Mouse (Mus musculus) MEL-GATA-1-ER (cell line): ENCODE data around the gene Cbx2.

Experiments used
- DNase-seq: peaks from one replicate; pipeline ENCODE4 v3.0.0-alpha.2; 2012; ENCODE audit warnings: low read depth; ENCODE audit errors: extremely low read depth

Cbx2 gene

DNA sequence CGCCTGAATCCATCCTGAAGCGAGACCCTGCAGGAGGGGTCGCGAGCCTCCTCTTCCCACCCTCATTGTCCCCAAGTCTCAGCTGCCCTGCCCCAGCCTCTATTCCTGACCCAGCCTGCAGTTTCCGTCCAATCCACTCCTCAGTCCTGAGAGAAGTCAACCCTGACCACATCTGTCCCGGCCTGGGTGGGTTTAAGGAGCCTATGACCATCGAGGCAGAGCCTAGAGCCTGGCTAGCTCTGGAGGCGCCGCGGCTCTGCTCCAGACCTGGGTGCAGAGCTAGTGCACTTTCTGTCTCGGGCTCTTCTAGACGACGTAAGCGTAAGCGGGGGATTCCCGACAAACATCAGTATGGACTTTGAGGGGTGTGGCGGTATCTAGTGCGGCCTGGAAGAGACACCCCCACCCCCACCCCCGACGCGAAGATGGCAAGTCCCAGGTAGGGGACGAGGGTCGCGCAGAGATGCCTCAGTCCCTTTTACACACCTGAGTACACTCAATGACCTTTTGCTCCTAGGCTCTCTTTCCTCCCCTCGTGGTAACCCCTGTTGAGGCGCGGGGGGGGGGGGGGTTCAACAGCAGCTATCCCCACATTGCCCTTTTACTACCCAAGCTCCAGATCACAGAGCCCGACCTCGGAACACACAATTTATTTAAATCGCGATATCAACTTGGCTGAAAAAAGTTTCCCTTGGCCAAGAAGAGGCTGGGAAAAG, 19.1 kb downstream of the Cbx2 start:
- no peak for DNase-seq

DNA sequence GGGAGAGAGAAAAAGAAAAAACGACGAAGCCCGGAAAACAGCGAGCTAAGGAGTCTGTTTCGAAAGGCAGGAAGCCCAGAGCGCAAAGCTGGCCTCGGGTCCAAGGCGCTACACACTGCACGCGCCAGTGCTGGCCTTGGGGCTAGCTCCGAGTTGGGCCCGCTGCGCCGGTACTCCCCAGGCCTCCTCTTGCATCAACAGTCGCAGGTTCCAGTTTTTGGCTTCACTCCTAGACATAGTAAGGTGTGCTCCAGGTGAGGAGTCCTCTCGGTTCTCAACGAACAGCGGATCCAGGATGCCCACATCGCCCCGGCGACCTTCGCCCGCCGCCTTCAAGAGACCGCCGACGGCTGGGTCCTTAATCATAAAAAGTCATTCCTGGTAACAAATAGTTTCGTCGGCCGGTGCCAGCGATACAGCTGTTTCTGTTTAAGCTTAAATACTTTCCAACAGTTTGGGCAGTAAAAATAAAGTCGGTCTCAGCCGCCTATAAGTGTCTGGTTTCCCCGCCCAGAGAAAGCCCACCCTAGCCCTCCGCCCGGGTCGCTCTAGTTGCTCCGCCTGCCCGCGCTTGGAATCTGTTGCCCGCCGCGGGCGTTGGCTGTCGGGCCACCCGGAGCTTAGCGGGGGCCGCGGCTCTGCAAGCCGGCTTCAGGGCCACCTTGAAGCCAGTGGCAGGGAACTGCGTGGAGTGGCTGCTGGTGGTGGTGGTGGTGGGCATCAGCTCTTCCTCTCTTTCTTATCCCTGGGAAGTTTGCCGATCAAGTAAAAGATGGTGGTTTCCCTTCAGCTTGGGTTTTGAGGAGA, 19.9 kb downstream of the Cbx2 start:
- DNase-seq, result no peak

DNA sequence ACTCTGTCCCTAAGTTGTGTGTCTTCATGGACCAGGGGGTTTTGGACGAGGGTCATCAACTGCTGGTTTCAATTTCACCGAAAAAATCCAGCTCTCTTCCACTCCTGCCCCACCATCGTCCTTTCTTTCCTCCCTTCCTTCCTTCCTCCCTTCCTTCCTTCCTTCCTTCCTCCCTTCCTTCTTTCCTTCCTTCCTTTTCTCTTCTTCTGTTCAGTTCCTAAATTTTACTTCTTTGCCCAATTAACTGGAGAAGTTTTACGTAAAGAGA, 20.4 kb downstream of the Cbx2 start:
- no peak for DNase-seq

DNA sequence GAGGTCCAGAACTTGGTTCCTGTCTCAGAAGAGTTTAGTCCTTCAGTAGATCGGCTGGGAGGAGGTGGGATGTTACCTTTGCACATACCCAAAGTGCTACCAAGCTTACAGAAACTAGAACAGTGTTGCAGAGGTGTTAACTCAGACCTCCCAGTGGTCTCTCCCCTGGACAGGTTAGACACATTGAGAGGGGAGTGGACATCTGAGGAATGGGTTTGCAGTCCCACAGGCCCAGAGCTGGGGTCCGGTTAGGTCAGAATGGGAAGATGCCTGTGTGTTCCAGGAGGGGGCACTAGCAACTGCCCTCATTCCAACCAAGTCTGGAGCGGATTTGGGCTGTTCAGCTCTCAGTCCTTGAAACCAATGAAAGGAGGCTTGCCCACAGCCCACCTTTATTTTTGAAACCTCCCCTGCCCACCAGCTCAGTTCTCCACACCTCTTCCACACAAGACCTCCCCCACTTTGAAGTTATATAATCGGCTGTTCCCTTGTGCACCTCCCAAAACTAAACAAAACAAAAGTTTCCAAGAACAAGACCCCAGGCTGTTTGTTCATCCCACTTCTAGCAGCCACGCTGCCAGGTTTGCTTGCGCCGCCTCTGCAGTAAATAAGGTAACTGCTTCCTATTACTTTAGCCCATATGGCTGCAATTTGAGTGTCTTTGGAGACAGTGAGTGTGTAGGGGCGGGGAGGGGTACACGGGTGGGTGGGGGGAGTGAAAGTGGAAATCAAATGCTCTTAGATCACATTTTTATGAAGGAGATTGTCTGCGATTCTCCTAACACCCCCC, 21.2 kb downstream of the Cbx2 start:
- no peak for DNase-seq

DNA sequence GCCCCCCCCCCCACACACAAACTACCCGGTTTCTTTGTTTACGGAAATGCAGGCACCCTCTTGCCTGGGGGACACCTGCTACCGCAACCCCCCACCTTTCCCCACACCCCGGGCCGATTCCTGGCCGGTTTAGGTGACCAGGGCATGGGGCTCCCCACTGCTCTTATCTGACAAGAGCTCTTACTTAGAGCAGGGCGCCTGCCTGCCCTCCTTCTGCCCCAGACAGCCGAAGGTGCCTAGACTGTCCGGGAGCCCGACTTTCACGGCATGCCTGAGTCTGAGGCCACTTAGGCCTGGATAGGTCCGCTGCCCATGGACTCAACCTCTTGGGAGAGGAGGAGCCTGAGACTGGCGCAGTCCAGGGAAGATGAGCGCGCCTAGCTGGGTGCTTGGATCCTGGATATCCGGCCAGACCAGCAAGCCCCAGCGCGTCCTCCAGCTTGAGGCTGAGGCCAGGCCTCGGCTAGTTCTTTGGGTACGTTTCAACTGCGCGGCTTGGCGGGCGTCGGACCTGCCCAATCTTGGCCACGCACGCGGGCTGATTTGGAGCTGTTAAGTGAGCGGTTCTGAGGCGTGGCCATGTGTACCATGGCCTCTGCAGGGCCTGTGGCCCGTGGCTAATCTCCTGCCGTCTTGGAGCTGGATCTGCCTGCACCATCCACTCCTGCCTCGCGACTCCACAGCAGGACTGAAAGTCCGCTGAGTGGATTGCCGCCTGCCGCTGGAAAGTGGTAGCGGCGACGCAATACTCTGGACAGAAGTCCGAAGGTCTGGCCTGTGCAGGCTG, 22.0 kb downstream of the Cbx2 start:
- no peak for DNase-seq

DNA sequence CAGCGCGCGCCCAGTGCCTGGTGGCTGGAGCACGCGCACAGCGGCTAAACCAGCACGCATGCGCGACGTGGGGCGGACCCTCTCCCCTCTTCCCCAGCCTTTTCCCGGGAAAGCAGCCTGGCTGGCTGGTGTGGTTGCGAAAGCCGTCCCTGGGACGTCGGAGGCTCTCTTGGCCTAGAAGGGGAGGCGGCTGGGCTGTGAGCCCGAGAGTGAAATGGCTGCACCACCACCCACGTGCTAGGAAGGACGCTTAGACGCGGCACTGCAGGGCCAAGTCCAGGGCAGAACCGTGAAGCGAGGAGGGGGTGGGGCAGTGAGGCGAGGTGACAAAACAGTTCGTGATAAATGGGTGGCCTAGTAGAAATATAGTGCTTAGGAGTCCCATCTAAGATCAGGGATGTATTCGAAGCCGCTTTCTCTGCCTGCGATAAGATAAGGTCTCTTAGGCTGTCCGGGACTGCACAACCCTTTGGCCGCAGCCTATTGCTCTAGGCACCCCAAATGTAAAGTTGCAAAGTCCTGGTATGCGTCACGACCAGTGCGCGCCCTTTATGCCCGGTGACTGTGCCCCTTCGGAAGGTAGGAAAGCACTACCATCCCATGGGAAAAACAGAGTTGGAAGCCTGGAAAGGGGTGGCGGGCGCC, 24.0 kb downstream of the Cbx2 start:
- no peak for DNase-seq

DNA sequence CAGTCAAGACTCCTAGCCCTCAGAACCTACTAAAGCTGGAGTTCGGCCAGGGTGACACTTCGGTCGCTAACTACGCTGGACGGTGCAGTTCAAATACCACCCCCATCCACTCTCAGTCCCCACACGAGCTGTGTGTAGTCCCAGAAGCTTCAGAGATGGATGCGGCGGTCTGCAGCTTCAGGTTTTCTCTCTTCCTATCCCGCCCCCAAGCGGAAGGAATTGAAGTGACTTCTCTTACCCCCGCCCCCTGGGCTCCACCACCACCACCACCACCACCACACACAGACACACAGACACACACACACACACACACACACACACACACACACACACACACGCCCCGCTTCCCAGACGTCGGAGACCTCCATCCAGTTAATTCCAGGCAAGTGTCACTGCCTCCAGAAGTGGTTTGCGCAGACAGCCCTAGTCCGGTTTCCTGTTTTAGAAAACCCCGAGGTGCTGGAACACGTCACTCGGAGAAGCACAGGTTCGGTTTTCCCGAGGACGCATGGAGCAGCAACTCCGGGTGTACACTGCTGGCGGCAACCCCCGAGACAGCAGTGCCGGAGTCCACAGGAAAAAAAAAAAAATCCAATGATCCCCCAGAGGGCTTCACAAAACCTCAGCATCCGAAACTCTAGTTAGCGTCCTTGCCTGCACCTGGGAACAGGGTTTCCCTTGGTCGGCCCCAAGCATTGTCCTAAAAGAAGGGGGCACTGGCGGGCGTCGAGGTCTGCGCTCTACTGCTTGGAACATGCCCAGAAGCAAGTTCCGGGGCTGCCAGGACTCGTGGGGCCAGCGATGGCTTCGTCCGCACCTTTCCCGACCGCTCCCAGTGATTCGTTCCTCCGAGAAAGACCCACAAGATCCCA, 24.7 kb downstream of the Cbx2 start:
- DNase-seq, result no peak

DNA sequence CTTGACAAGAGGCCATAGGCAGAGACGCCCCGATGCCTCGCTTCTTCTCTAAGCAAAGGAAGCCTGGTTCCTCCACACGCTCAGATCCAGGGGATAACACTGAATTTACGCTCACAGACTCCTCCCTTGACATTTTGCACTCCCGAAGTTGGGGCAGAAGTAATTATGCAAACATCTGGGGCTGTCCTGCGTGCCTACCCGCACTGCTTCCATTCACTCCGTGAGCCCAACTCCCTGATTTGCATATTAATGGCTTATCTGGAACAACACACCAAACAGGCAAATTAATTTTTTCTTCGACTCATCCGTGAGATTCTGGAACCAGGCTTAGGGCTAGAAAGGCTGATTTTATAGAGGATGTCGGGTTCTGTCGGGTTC, 25.4 kb downstream of the Cbx2 start:
- DNase-seq, result no peak

DNA sequence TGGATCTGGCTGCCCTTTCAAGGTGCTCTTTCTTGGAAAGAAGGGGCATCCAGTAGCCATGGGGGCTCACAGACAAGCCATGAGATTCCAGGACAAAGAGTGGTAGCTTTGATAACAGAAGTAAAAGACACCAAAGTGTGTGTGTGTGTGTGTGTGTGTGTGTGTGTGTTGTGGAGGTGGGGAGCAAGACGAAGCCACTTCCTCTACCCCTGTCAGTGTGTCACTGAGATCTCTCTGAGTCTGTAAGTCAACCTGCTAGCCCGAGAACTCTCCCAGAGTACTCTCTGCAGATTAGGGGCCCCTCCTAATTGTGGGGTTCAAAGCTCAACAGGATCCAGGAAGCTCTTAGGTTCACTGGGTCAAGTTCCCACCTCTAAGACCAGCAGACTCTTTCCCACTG, 27.6 kb downstream of the Cbx2 start:
- no peak for DNase-seq

DNA sequence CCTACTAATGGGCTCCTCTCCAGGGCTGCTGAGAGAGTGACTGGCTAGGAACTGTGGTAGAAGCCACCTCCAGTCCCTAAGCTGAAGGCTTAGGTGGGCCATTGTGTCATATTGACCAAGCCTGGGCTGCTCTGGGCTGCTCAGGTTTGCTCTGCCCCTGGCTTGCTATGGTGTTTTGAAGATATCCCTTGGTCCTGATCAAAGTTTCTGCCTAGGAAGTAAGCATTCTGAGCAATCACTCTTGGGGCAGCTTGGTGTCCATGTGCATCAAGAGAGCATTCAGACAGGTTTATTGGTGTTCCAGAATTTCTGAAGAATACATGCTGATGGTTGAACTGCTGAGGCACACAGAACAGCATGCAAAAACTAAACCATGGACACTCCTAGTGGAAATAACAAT, 28.7 kb downstream of the Cbx2 start:
- no peak for DNase-seq

DNA sequence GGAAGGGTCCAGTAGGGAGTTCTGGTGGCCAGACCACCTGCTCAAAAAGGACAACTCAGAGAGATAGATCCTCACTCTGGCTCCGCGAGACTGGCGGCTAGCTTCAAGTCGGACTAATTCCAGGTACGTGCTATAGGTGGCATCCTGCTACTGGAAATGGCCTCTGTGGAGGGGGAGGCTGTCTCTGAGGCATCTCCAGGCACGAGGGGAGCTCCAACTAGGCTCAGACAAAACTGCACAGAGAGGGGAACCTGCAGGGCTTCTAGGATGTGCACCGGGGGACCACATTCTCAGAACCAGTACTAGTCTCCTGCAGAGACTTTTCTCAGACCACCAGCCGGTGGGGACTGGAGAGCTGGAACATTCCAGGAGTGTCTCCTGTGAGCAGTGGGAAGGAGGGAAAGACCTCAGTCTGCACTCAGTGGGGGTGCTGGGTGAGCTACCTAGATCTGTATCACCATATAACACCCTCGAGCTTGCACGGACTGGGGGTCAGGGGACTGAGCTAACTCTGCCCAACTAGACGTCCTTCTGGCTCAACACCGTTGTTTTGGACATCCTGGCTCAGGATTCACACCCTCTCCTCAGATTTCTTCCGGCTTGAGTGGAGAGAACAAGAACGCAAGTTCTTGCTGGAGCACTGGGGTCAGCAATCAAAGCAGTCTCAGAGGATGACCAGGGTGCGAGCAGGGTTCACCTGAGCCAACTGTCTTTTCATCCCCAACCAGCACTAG, 29.3 kb downstream of the Cbx2 start:
- DNase-seq, result no peak

DNA sequence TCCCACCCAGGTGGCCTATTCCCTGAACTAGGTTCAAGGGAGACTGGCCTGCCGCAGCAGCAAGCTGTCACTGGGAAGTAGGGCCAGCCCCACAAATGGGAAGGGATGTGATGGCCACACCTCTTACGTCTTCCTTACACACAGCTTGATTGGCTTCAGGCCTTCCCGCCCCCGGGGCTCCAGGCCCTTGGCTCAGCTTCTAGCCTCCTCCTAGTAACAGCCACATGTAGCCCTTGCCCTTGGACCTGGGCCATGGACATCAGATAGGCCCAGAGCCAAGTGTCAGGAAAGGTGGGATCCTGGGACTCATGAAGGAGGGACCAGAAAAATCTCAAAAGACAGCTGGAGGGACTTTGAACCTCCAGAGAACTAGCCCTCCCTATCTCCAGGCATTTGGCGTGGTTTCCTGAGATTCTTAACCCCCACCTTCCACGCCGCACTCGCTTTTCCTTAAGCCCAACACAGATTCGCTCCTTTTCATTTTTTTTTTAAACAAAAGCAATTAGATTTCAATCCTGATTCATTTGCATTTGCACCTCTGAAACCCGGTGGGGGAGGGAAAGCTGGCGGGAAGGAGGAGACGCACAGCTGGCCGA, 30.0 kb downstream of the Cbx2 start:
- DNase-seq, result peak; percentile 49

DNA sequence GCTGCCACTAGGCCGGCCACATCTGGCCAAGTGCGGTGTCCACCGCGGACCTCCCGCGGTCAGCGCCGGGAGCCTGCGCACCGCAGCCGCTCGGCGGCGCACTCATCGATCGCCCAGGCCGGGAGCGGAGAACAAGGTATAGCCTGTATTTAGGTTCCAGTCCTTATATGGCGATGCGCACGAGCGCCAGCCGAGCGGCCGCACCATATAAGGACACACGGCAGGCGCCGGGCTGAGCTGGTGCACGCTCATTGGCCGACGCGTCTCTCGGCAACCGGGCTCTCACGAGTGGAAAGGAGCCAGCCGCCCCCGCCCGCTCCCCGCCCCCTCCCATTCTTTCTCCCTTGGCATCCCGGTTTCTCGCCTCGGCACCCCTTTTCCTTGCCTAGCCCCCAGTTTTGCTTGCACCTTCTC, 30.5 kb downstream of the Cbx2 start:
- DNase-seq, result peak; percentile 51

DNA sequence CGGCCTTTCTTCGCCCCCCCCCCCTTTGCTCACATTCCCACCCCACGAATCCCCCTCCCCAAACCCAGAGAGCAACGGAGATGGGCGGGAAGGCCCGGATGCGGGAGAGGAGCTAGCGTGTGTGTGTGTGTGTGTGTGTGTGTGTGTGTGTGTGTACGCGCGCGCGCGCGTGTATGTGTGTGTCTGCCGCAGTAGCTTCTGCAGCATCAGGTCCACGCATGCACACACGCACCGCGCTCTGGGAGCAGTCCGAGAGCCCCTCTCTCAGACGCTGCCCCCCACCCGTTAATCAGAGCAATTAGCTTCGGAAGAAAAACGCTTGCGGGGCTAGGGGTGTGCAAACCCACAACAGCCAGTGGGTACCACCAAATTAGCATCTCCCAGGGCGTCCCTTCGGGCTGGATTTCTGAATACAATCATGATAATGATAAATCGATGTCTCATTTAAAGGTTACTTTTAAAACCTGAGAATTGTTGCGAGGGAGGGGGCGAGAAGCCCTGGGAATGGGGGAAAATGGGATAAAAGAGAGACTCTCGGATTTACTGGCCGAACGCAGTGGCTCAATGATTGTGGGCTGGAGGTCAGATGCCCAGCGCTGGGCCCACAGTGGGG, 31.1 kb downstream of the Cbx2 start:
- DNase-seq, result no peak

DNA sequence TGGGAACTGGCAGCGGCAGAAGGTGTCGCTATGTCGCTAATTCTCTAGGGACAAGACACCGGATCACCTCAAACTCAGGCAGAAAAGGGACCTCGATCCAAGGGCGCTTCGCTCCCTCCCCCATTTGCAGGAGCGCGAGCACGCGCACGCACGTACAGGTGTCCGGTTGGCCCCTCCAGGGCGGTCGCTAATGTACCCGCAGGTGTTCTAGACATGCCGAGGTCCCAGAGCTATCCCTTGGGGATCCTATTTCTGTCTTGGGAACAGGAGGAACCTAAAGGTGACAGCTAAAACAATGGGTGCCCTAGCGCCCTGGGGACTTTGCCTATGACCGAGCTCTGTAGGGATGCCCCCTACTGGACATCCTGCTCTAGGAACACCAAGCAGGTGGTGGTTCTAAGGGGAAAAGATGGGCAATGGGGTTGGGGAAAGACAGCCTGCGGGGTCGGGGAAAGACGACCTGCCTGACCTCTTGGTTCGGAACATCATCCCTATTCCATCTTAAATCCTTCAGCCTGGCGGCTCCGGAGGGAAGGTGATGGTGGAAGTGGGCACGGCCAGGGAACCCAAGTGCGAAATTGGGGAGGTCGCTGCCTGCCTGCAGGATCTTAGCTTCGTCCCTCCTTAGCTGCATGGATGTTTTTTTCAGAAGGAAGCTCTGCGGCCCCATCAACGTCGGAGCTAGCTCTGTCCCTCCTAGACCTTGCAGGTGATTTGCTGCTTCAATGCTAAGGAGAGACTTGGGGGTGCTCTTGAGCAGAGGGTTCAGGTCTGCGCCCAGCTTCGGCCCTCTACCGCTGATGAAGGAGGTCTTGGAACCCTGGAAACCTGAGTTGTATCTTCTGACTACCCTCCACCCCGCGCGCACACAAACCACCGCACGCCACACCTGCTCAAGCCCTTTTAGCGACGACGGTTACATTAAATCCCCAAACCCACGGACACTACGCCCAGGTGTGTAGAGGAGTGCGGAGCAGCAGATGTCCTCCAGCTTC, 31.9 kb downstream of the Cbx2 start:
- no peak for DNase-seq

DNA sequence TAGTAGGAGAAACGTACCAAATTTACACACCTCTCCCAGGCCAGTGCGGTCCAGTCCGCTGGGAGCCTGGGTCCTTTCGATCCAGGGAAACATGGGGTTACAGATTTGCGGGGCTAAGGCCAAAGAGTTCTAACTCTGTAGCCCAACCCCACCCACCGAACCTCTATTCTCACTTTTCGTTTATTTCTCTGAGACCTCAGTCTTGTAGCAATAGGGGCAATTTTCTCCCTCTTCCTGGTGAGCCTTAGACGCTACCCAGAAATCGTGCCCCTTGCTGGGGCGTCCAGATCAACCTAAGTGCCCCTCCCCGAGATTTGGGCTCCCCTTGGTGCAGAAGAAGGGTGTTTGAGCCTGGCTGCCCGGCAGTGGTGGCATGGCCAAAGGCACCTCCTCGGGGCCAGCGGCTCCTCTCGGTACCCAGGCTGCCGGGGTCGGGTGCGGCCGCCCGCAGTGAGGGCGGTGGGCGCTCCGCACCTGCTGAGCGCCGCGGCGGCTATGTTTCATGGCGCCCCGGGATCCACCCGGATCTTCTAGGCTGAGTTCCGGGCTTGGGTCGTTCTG, 32.9 kb downstream of the Cbx2 start:
- DNase-seq, result no peak
